Mouse (Mus musculus): ENCODE data around the gene Tap1. TPM values are rescaled to one million over a fixed set of nuclear protein-coding genes. Genes with fewer than 3 reads are reported as not detected.
"Not testable (repeated sequence)": the region's sequence is repeated elsewhere in the genome, so short reads cannot be mapped to it uniquely, and the experiment has no call there.

Tap1 gene
- total RNA-seq, 2 experiments from 2014 or later, result 5.1 to 5.2 TPM

- no peak for DNase-seq (ENCODE audit: low spot score in 2 of 2)
These were observed 16.1 kb downstream of the Tap1 start, which contains the start of gene Tap2 for GRCm38 (mm10) chr17:34203444-34203843. TSS of gene Tap2 (plus strand) at chr17:34203527.

- peak; percentile 92 for DNase-seq (ENCODE audit: low spot score in 2 of 2)
These were observed 17.1 kb downstream of the Tap1 start for GRCm38 (mm10) chr17:34204303-34205010.

GRCm38 (mm10) chr17:34205021-34205745 is 17.8 kb downstream of the Tap1 start:
- DNase-seq (ENCODE audit: low spot score in 2 of 2), result no peak

GRCm38 (mm10) chr17:34205746-34206176 is 18.4 kb downstream of the Tap1 start:
- DNase-seq (ENCODE audit: low spot score in 2 of 2), result no peak

- DNase-seq (ENCODE audit: low spot score in 2 of 2), result no peak
These were observed 19.4 kb downstream of the Tap1 start for GRCm38 (mm10) chr17:34206731-34207130.

- DNase-seq (ENCODE audit: low spot score in 2 of 2), result no peak
These were observed 20.1 kb downstream of the Tap1 start for GRCm38 (mm10) chr17:34207456-34207855.

GRCm38 (mm10) chr17:34207866-34208265 is 20.5 kb downstream of the Tap1 start:
- no peak for DNase-seq (ENCODE audit: low spot score in 2 of 2)

- no peak for DNase-seq (ENCODE audit: low spot score in 2 of 2)
These were observed 21.1 kb downstream of the Tap1 start for GRCm38 (mm10) chr17:34208421-34208820.

GRCm38 (mm10) chr17:34209680-34210079 is 22.3 kb downstream of the Tap1 start:
- no peak for DNase-seq (ENCODE audit: low spot score in 2 of 2)

GRCm38 (mm10) chr17:34210599-34210998 is 23.2 kb downstream of the Tap1 start:
- no peak for DNase-seq (ENCODE audit: low spot score in 2 of 2)

GRCm38 (mm10) chr17:34211746-34212365 is 24.5 kb downstream of the Tap1 start:
- no peak for DNase-seq (ENCODE audit: low spot score in 2 of 2)

- no peak for DNase-seq (ENCODE audit: low spot score in 2 of 2)
These were observed 26.6 kb downstream of the Tap1 start for GRCm38 (mm10) chr17:34213936-34214335.

- no peak for DNase-seq (ENCODE audit: low spot score in 2 of 2)
These were observed 27.8 kb downstream of the Tap1 start for GRCm38 (mm10) chr17:34215176-34215575.

- DNase-seq (ENCODE audit: low spot score in 2 of 2), result no peak
These were observed 30.0 kb downstream of the Tap1 start for GRCm38 (mm10) chr17:34217216-34217928.

GRCm38 (mm10) chr17:34217986-34218385 is 30.6 kb downstream of the Tap1 start:
- DNase-seq (ENCODE audit: low spot score in 2 of 2), result no peak

GRCm38 (mm10) chr17:34218675-34219074 is 31.3 kb downstream of the Tap1 start:
- DNase-seq (ENCODE audit: low spot score in 2 of 2), result peak; percentile 32 to 45

- DNase-seq (ENCODE audit: low spot score in 2 of 2), result peak; percentile 66 to 70
These were observed 31.7 kb downstream of the Tap1 start for GRCm38 (mm10) chr17:34219096-34219495.

GRCm38 (mm10) chr17:34219801-34220200 is 32.4 kb downstream of the Tap1 start:
- DNase-seq (ENCODE audit: low spot score in 2 of 2), result not testable (repeated sequence)

GRCm38 (mm10) chr17:34220401-34220800 is 33.0 kb downstream of the Tap1 start:
- DNase-seq (ENCODE audit: low spot score in 2 of 2), result not testable (repeated sequence)

- no peak for DNase-seq (ENCODE audit: low spot score in 2 of 2)
These were observed 37.5 kb downstream of the Tap1 start for GRCm38 (mm10) chr17:34224816-34225215.

- DNase-seq (ENCODE audit: low spot score in 2 of 2), result no peak
These were observed 38.1 kb downstream of the Tap1 start for GRCm38 (mm10) chr17:34225426-34225825.
